Mouse (Mus musculus): ENCODE data around the gene Get4.

Gene Get4

GRCm38 (mm10) chr5:139241022-139241761 is 10.9 kb upstream of the Get4 start:
- DNase-seq (ENCODE audit: low spot score), result peak; percentile 38

- DNase-seq (ENCODE audit: low spot score), result no peak
Measured at GRCm38 (mm10) chr5:139243384-139243783, 8.7 kb upstream of the Get4 start.

- DNase-seq (ENCODE audit: low spot score), result no peak
Measured at GRCm38 (mm10) chr5:139247767-139248166, 4.4 kb upstream of the Get4 start.

GRCm38 (mm10) chr5:139248846-139249245 is 3.3 kb upstream of the Get4 start:
- DNase-seq (ENCODE audit: low spot score), result no peak

GRCm38 (mm10) chr5:139251279-139251678 is 845 bp upstream of the Get4 start:
- DNase-seq (ENCODE audit: low spot score), result no peak

GRCm38 (mm10) chr5:139251736-139252080 is 416 bp upstream of the Get4 start:
- no peak for DNase-seq (ENCODE audit: low spot score)

- DNase-seq (ENCODE audit: low spot score), result peak; percentile 31
Measured at GRCm38 (mm10) chr5:139252910-139253245, 754 bp downstream of the Get4 start.

- peak; percentile 38 for DNase-seq (ENCODE audit: low spot score)
Measured at GRCm38 (mm10) chr5:139253301-139253741, 1.2 kb downstream of the Get4 start.

GRCm38 (mm10) chr5:139254938-139255337 is 2.8 kb downstream of the Get4 start:
- no peak for DNase-seq (ENCODE audit: low spot score)

- DNase-seq (ENCODE audit: low spot score), result no peak
Measured at GRCm38 (mm10) chr5:139255777-139256176, 3.7 kb downstream of the Get4 start.

GRCm38 (mm10) chr5:139256211-139256765 is 4.2 kb downstream of the Get4 start:
- DNase-seq (ENCODE audit: low spot score), result no peak

GRCm38 (mm10) chr5:139257265-139257664 is 5.1 kb downstream of the Get4 start:
- no peak for DNase-seq (ENCODE audit: low spot score)

GRCm38 (mm10) chr5:139257818-139258217 is 5.7 kb downstream of the Get4 start:
- no peak for DNase-seq (ENCODE audit: low spot score)

- DNase-seq (ENCODE audit: low spot score), result no peak
Measured at GRCm38 (mm10) chr5:139258371-139259035, 6.4 kb downstream of the Get4 start.

- DNase-seq (ENCODE audit: low spot score), result peak; percentile 45
Measured at GRCm38 (mm10) chr5:139259853-139260252, 7.7 kb downstream of the Get4 start.

- DNase-seq (ENCODE audit: low spot score), result no peak
Measured at GRCm38 (mm10) chr5:139261403-139261802, 9.3 kb downstream of the Get4 start.

GRCm38 (mm10) chr5:139267661-139268060 is 15.5 kb downstream of the Get4 start:
- DNase-seq (ENCODE audit: low spot score), result no peak

- DNase-seq (ENCODE audit: low spot score), result peak; percentile 38
Measured at GRCm38 (mm10) chr5:139270806-139271521, 18.8 kb downstream of the Get4 start.

- no peak for DNase-seq (ENCODE audit: low spot score)
Measured at GRCm38 (mm10) chr5:139271994-139272554, 19.9 kb downstream of the Get4 start.

- DNase-seq (ENCODE audit: low spot score), result no peak
Measured at GRCm38 (mm10) chr5:139277287-139277686, 25.2 kb downstream of the Get4 start.

GRCm38 (mm10) chr5:139281373-139282112 is 29.4 kb downstream of the Get4 start:
- DNase-seq (ENCODE audit: low spot score), result no peak

- peak; percentile 91 for DNase-seq (ENCODE audit: low spot score)
Measured at GRCm38 (mm10) chr5:139282191-139282590, 30.1 kb downstream of the Get4 start.

All from urinary bladder, postnatal 14 days (tissue).